Mouse (Mus musculus) midbrain, embryonic 13.5 days (tissue): ENCODE measurements around the gene Anxa11. TPM values are rescaled to one million over a fixed set of nuclear protein-coding genes. Genes with fewer than 3 reads are reported as not detected.

Source experiments
- microRNA-seq: library from miRNA; unstranded; fragments of <30 nt; microRNA quantifications from one replicate; pipeline ENCODE4, GENCODE M21; 2016
- polyA plus RNA-seq: library from polyadenylated mRNA; unstranded; fragments of >200 nt; fragmentation: Nextera tagmentation; extraction: Ambion mirVana; gene quantifications from 2 replicates; pipeline ENCODE4 v1.2.1, GENCODE M21; 2015

The Anxa11 gene
- polyA plus RNA-seq, 1 experiment from 2014 or later, result 1.9 TPM

Small RNA genes lying within 50 kb of the gene (microRNA-seq; reads per million reads assigned to microRNA genes)
- not detected for gene Gm23701

Other genes starting within 250 kb of the Anxa11 start
- gene Ppif, start 148.0 kb upstream of the Anxa11 start, polyA plus RNA-seq, result 25.3 and 25.5 TPM in 2 replicates
- gene Zcchc24, start 73.1 kb upstream of the Anxa11 start, polyA plus RNA-seq, result 7.3 and 9.3 TPM in 2 replicates
- not detected in 2 replicates for gene Plac9a, start 60.9 kb downstream of the Anxa11 start, polyA plus RNA-seq
- 2.6 and 2.9 TPM in 2 replicates for gene Tmem254a, start 85.5 kb downstream of the Anxa11 start, polyA plus RNA-seq
- not detected in 2 replicates for gene Cphx1, start 96.1 kb downstream of the Anxa11 start, polyA plus RNA-seq
- 6.3 and 7.7 TPM in 2 replicates for gene Duxbl1, start 136.4 kb downstream of the Anxa11 start, polyA plus RNA-seq
- 3.0 and 3.4 TPM in 2 replicates for gene Gm9780, start 200.6 kb downstream of the Anxa11 start, polyA plus RNA-seq
- gene Tmem254c, start 225.2 kb downstream of the Anxa11 start, polyA plus RNA-seq, result 17.6 and 21.9 TPM in 2 replicates
- gene Cphx2, start 239.4 kb downstream of the Anxa11 start, polyA plus RNA-seq, result not detected in 2 replicates
- gene Cphx3, start 240.1 kb downstream of the Anxa11 start, polyA plus RNA-seq, result not detected in 2 replicates